Mouse (Mus musculus): ENCODE results near the gene Gnb5.

DNA sequence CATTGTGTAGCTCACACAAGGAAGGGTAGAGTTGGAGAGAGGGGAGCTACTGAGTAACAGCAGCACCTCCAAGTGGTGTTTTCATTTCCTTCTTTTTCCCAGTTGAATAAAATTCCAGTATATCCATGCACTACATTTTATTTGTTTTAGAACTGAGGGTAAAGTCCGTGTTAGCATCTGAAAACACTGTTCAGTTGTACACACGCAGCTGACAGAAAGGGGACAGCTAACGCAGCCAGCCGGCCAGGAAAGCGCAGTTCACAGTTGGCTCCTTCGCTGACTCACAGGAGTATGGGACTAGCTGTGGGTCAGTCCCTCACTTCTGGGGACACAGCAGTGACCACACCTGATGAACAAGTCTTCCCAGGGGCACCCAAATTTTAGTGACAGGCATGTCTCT lies 38.9 kb upstream of the Gnb5 start:
- TF ChIP-seq CTCF (IDR thresholded peaks at IDR 0.05; ENCODE audit: borderline replicate concordance, insufficient read depth, low read length) (no peak), POLR2A (IDR thresholded peaks at IDR 0.05; ENCODE audit: low read depth, low read length) (no peak)
